Mouse (Mus musculus): ENCODE measurements around the gene Wbp1l. TPM values are rescaled to one million over a fixed set of nuclear protein-coding genes. Genes with fewer than 3 reads are reported as not detected.
A peak's percentile ranks its signal among the peaks of the same experiment; 100 is the strongest.

The Wbp1l gene
- total RNA-seq, 2 experiments from 2014 or later = 6.7 to 8.8 TPM

GRCm38 (mm10) chr19:46592751-46593439 is 6.0 kb upstream of the Wbp1l start:
- no peak for ATAC-seq (replicated peaks; ENCODE audit: low FRiP score, poor library complexity, severe bottlenecking)

GRCm38 (mm10) chr19:46598187-46598586 is 697 bp upstream of the Wbp1l start:
- ATAC-seq (replicated peaks; ENCODE audit: low FRiP score, poor library complexity, severe bottlenecking) = no peak

- ATAC-seq (replicated peaks; ENCODE audit: low FRiP score, poor library complexity, severe bottlenecking) = peak; percentile 43
Observed at GRCm38 (mm10) chr19:46599375-46600256, 732 bp downstream of the Wbp1l start.

- no peak for ATAC-seq (replicated peaks; ENCODE audit: low FRiP score, poor library complexity, severe bottlenecking)
Observed at GRCm38 (mm10) chr19:46600371-46600770, 1.5 kb downstream of the Wbp1l start.

GRCm38 (mm10) chr19:46601491-46601890 is 2.6 kb downstream of the Wbp1l start:
- no peak for ATAC-seq (replicated peaks; ENCODE audit: low FRiP score, poor library complexity, severe bottlenecking)

GRCm38 (mm10) chr19:46602406-46602805 is 3.5 kb downstream of the Wbp1l start:
- no peak for ATAC-seq (replicated peaks; ENCODE audit: low FRiP score, poor library complexity, severe bottlenecking)

- ATAC-seq (replicated peaks; ENCODE audit: low FRiP score, poor library complexity, severe bottlenecking) = no peak
Observed at GRCm38 (mm10) chr19:46606718-46607117, 7.8 kb downstream of the Wbp1l start.

- no peak for ATAC-seq (replicated peaks; ENCODE audit: low FRiP score, poor library complexity, severe bottlenecking)
Observed at GRCm38 (mm10) chr19:46607424-46607823, 8.5 kb downstream of the Wbp1l start.

- no peak for ATAC-seq (replicated peaks; ENCODE audit: low FRiP score, poor library complexity, severe bottlenecking)
Observed at GRCm38 (mm10) chr19:46608158-46608557, 9.3 kb downstream of the Wbp1l start.

GRCm38 (mm10) chr19:46616378-46616777 is 17.5 kb downstream of the Wbp1l start:
- ATAC-seq (replicated peaks; ENCODE audit: low FRiP score, poor library complexity, severe bottlenecking) = no peak

- ATAC-seq (replicated peaks; ENCODE audit: low FRiP score, poor library complexity, severe bottlenecking) = no peak
Observed at GRCm38 (mm10) chr19:46617361-46617760, 18.5 kb downstream of the Wbp1l start.

GRCm38 (mm10) chr19:46618322-46618721 is 19.4 kb downstream of the Wbp1l start:
- no peak for ATAC-seq (replicated peaks; ENCODE audit: low FRiP score, poor library complexity, severe bottlenecking)

- no peak for ATAC-seq (replicated peaks; ENCODE audit: low FRiP score, poor library complexity, severe bottlenecking)
Observed at GRCm38 (mm10) chr19:46619001-46619400, 20.1 kb downstream of the Wbp1l start.

GRCm38 (mm10) chr19:46619518-46619917 is 20.6 kb downstream of the Wbp1l start:
- no peak for ATAC-seq (replicated peaks; ENCODE audit: low FRiP score, poor library complexity, severe bottlenecking)

GRCm38 (mm10) chr19:46620016-46620808 is 21.3 kb downstream of the Wbp1l start:
- ATAC-seq (replicated peaks; ENCODE audit: low FRiP score, poor library complexity, severe bottlenecking) = no peak

GRCm38 (mm10) chr19:46621236-46622183 is 22.6 kb downstream of the Wbp1l start:
- ATAC-seq (replicated peaks; ENCODE audit: low FRiP score, poor library complexity, severe bottlenecking) = no peak

- no peak for ATAC-seq (replicated peaks; ENCODE audit: low FRiP score, poor library complexity, severe bottlenecking)
Observed at GRCm38 (mm10) chr19:46622659-46623193, 23.8 kb downstream of the Wbp1l start.

- ATAC-seq (replicated peaks; ENCODE audit: low FRiP score, poor library complexity, severe bottlenecking) = no peak
Observed at GRCm38 (mm10) chr19:46623194-46623667, 24.3 kb downstream of the Wbp1l start.
